Mouse (Mus musculus): ENCODE measurements around the gene Lats1. TPM values are rescaled to one million over a fixed set of nuclear protein-coding genes. Genes with fewer than 3 reads are reported as not detected.

Gene Lats1
- total and polyA plus RNA-seq, 3 experiments, result 11.1 to 73.4 (median 17.8) TPM

- Histone ChIP-seq H3K79me2 (ENCODE audit: control insufficient read depth, insufficient read depth, low read length, poor library complexity) (peaks cover 2% of the 10 kb centered on the region; the same call in 1 of the 2 replicates), H3K36me3 (ENCODE audit: control insufficient read depth in 1 of 2, insufficient read depth in 2 of 2, low read length in 2 of 2) (peaks cover 12 to 35% of the 10 kb centered on the region in 2 experiments), H3K27me3 (ENCODE audit: control insufficient read depth in 1 of 2, insufficient read depth in 2 of 2, low read length in 2 of 2) (no peaks in the 10 kb centered on the region), H3K9ac (ENCODE audit: control insufficient read depth, low read depth, low read length, poor library complexity, severe bottlenecking) (no peak overlapping the region), H3K4me3 (ENCODE audit: control insufficient read depth in 1 of 2, insufficient read depth in 1 of 2, low read depth in 2 of 2, low read length in 2 of 2) (no peak overlapping the region), H3K9me3 (replicated peaks; ENCODE audit: insufficient read depth, low read length) (no peaks in the 10 kb centered on the region), H3K27ac (ENCODE audit: control insufficient read depth, low read depth, low read length) (no peak overlapping the region; the same call in 1 of the 2 replicates), H3K4me1 (ENCODE audit: control insufficient read depth in 1 of 2, insufficient read depth in 2 of 2, low read length in 2 of 2) (peaks cover 5 to 9% of the 10 kb centered on the region in 2 experiments)
- TF ChIP-seq TCF12 (IDR thresholded peaks at IDR 0.05; ENCODE audit: low read depth, low read length) (no peak), EP300 (IDR thresholded peaks at IDR 0.05; ENCODE audit: low read depth in 1 of 2, low read length in 2 of 2) (peak in 1 of 2 experiments; percentile 37; a peak in 1 of 4 replicates), ZNF384 (IDR thresholded peaks at IDR 0.05; ENCODE audit: low read depth, low read length) (0 out of 2 replicates have a peak, but pooled peaks have one; percentile 11), MEF2A (IDR thresholded peaks at IDR 0.05; ENCODE audit: extremely low read depth, insufficient replicate concordance, low read depth, low read length, poor library complexity, severe bottlenecking) (no peak), ETS1 (IDR thresholded peaks at IDR 0.05; ENCODE audit: low read depth, low read length) (peak; percentile 77), GATA1 (IDR thresholded peaks at IDR 0.05; ENCODE audit: low read depth, low read length) (no peak; the same call in 1 of the 2 replicates), MXI1 (IDR thresholded peaks at IDR 0.05; ENCODE audit: low read depth, low read length) (peak; percentile 83), MAX (IDR thresholded peaks at IDR 0.05; ENCODE audit: low read length) (peak; percentile 77), MYC (IDR thresholded peaks at IDR 0.05; ENCODE audit: low read depth, low read length) (peak; percentile 73), ZC3H11A (IDR thresholded peaks at IDR 0.05; ENCODE audit: low read depth, low read length) (no peak)
- DNase-seq (ENCODE audit: low read depth, low spot score), result peak; percentile 79
Measured at GRCm38 (mm10) chr10:7700120-7700519, 19.1 kb downstream of the Lats1 start.

- H3K9ac ChIP-seq (ENCODE audit: control insufficient read depth, low read depth, low read length, poor library complexity, severe bottlenecking), result no peak overlapping the region
- H3K4me1 ChIP-seq (ENCODE audit: control insufficient read depth in 1 of 2, insufficient read depth in 2 of 2, low read length in 2 of 2), result peaks cover 3 to 5% of the 10 kb centered on the region in 2 experiments; a peak in 2 of 4 replicates
- H3K79me2 ChIP-seq (ENCODE audit: control insufficient read depth, insufficient read depth, low read length, poor library complexity), result no peaks in the 10 kb centered on the region; the same call in 1 of the 2 replicates
- peaks cover 6 to 34% of the 10 kb centered on the region in 2 experiments for H3K36me3 ChIP-seq (ENCODE audit: control insufficient read depth in 1 of 2, insufficient read depth in 2 of 2, low read length in 2 of 2)
- TF ChIP-seq ZNF384 (IDR thresholded peaks at IDR 0.05; ENCODE audit: low read depth, low read length), result no peak
- TF ChIP-seq POLR2AphosphoS5 (IDR thresholded peaks at IDR 0.05; ENCODE audit: borderline replicate concordance, low read depth, low read length), result no peak
- no peak for TF ChIP-seq MXI1 (IDR thresholded peaks at IDR 0.05; ENCODE audit: low read depth, low read length)
- no peak for TF ChIP-seq ZC3H11A (IDR thresholded peaks at IDR 0.05; ENCODE audit: low read depth, low read length)
- TF ChIP-seq SMC3 (IDR thresholded peaks at IDR 0.05; ENCODE audit: low read depth, low read length), result no peak
- TF ChIP-seq UBTF (IDR thresholded peaks at IDR 0.05; ENCODE audit: borderline replicate concordance, insufficient read depth, low read depth, low read length), result no peak
- TF ChIP-seq HCFC1 (IDR thresholded peaks at IDR 0.05; ENCODE audit: low read depth, low read length), result no peak
- TF ChIP-seq CHD2 (IDR thresholded peaks at IDR 0.05; ENCODE audit: low read length), result no peak
- no peak for TF ChIP-seq CTCF (IDR thresholded peaks at IDR 0.05 in 2 of 3, conservative IDR thresholded peaks at IDR 0.05 in 1 of 3; ENCODE audit: control insufficient read depth in 1 of 3, insufficient read depth in 1 of 3, low read depth in 2 of 3, low read length in 3 of 3, poor library complexity in 1 of 3, severe bottlenecking in 1 of 3)
- no peak for TF ChIP-seq TBP (IDR thresholded peaks at IDR 0.05; ENCODE audit: low read depth, low read length)
- TF ChIP-seq POLR2A (IDR thresholded peaks at IDR 0.05; ENCODE audit: control insufficient read depth in 1 of 2, insufficient read depth in 1 of 2, low read depth in 1 of 2, low read length in 2 of 2, poor library complexity in 1 of 2), result no peak
- no peak for TF ChIP-seq GATA1 (IDR thresholded peaks at IDR 0.05; ENCODE audit: low read depth, low read length)
- DNase-seq (ENCODE audit: low read depth, low spot score), result no peak
- no peaks in the 10 kb centered on the region for H3K9me3 ChIP-seq (replicated peaks; ENCODE audit: insufficient read depth, low read length)
- no peak overlapping the region for H3K27ac ChIP-seq (ENCODE audit: control insufficient read depth, low read depth, low read length)
- no peak overlapping the region for H3K4me3 ChIP-seq (ENCODE audit: control insufficient read depth in 1 of 2, insufficient read depth in 1 of 2, low read depth in 2 of 2, low read length in 2 of 2)
- H3K27me3 ChIP-seq (ENCODE audit: control insufficient read depth in 1 of 2, insufficient read depth in 2 of 2, low read length in 2 of 2), result no peaks in the 10 kb centered on the region
Measured at GRCm38 (mm10) chr10:7702586-7702985, 21.6 kb downstream of the Lats1 start.
